Mouse (Mus musculus) G1E (cell line): ENCODE results near the gene Rassf2. TPM values are rescaled to one million over a fixed set of nuclear protein-coding genes. Genes with fewer than 3 reads are reported as not detected.

Experiments used
- ATAC-seq: 2 replicates; pipeline ENCODE4 v1.8.0; 2016; ENCODE audit warnings: mild to moderate bottlenecking; ENCODE audit not compliant: insufficient number of reproducible peaks, poor library complexity, low FRiP score, severe bottlenecking; ENCODE audit errors: extremely low read depth
- DNase-seq: peaks from one replicate; pipeline ENCODE4 v3.0.0; 2012; ENCODE audit warnings: low spot score
- H3K27me3 ChIP-seq: 2 replicates; pipeline ENCODE4 v1.6.1; 2012; ENCODE audit warnings: mild to moderate bottlenecking, low read length, inconsistent platforms; ENCODE audit not compliant: insufficient read depth
- H3K36me3 ChIP-seq: replicated peaks from 2 replicates; pipeline ENCODE3; 2012; ENCODE audit warnings: mild to moderate bottlenecking, inconsistent platforms
- H3K4me1 ChIP-seq: 2 replicates; pipeline ENCODE4 v1.6.1; 2012; ENCODE audit warnings: low read depth, low read length, inconsistent platforms, mixed read lengths; ENCODE audit not compliant: insufficient read depth
- H3K4me3 ChIP-seq: 2 replicates; pipeline ENCODE4 v1.5.1; 2012; ENCODE audit warnings: low read depth, mild to moderate bottlenecking, inconsistent platforms, low read length, moderate library complexity, mixed read lengths
- H3K9me3 ChIP-seq: replicated peaks from 2 replicates; pipeline ENCODE4 v1.6.1; 2012; ENCODE audit warnings: inconsistent platforms
- CTCF ChIP-seq: IDR thresholded peaks from 2 replicates; pipeline ENCODE4 v1.5.1; 2012; ENCODE audit warnings: low read depth, low read length, inconsistent platforms, mixed read lengths
- GATA1 ChIP-seq: IDR thresholded peaks from 2 replicates; pipeline ENCODE4 v1.6.1; 2012; ENCODE audit warnings: borderline replicate concordance, low read length, inconsistent platforms, mixed read lengths
- GATA2 ChIP-seq: IDR thresholded peaks from 2 replicates; pipeline ENCODE4 v1.6.1; 2012; ENCODE audit warnings: low read depth, low read length, inconsistent platforms, borderline replicate concordance
- POLR2AphosphoS5 ChIP-seq: IDR thresholded peaks from 2 replicates; pipeline ENCODE4 v1.6.1; 2012; ENCODE audit warnings: low read depth, low read length, inconsistent platforms; ENCODE audit not compliant: insufficient replicate concordance
- TAL1 ChIP-seq: conservative IDR thresholded peaks from 2 replicates; pipeline ENCODE4 v1.6.1; 2012; ENCODE audit warnings: low read depth, low read length, inconsistent platforms, mixed read lengths
- polyA plus RNA-seq: library from polyadenylated mRNA; stranded (reverse); fragments of >175 nt; gene quantifications from 2 replicates; pipeline ENCODE4 v1.2.3, GENCODE M21; 2012
- total RNA-seq, 2 experiments: library from RNA; stranded (forward) in 1 of 2; stranded (reverse) in 1 of 2; fragments of 200-1000 nt in 1 of 2; fragments of >200 nt in 1 of 2; fragmentation: Nextera tagmentation in 1 of 2; gene quantifications; 2 replicates each; pipeline ENCODE4 v1.2.3; 2014 to 2017

Gene Rassf2
- total and polyA plus RNA-seq, 3 experiments, result 0.03 to 1.2 (median 0.30) TPM

GRCm38 (mm10) chr2:131948916-131949639 is 81.0 kb downstream of the Rassf2 start:
- H3K36me3 ChIP-seq, result no peaks in the 10 kb centered on the region
- ATAC-seq (no peak), DNase-seq (no peak)
- peaks cover 31% of the 10 kb centered on the region for H3K27me3 ChIP-seq
- H3K4me3 ChIP-seq, result no peak overlapping the region
- TF ChIP-seq GATA1, result no peak
- TF ChIP-seq GATA2, result no peak
- no peak for TF ChIP-seq CTCF
- no peak for TF ChIP-seq TAL1
- TF ChIP-seq POLR2AphosphoS5, result no peak
- no peaks in the 10 kb centered on the region for H3K9me3 ChIP-seq
- H3K4me1 ChIP-seq, result peaks cover 8% of the 10 kb centered on the region

DNA sequence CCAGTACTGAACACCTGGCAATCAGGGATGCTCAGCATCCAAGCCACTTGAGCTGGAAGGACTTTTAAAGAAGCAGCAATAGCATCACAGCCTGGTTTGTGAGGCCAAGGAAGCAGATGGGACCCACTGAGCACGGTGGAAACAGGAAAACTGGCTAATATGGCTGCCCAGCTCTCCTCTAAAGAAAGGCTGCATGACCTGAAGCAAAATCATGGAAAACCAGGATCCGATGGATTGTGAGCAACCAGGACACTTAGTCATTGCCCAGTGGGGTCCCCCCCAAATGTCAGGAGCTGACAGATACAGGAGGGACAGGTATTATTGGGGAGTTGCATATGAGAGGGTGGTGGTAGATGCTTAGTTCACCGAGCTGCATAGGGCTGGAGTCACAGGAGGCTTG is 81.9 kb downstream of the Rassf2 start:
- Histone ChIP-seq H3K4me3 (no peak overlapping the region), H3K27me3 (peaks cover 25% of the 10 kb centered on the region), H3K4me1 (peaks cover 8% of the 10 kb centered on the region), H3K9me3 (no peaks in the 10 kb centered on the region), H3K36me3 (no peaks in the 10 kb centered on the region)
- no peak for ATAC-seq
- TF ChIP-seq GATA2, result no peak
- TF ChIP-seq POLR2AphosphoS5, result no peak
- TF ChIP-seq GATA1, result no peak
- TF ChIP-seq CTCF, result no peak
- no peak for TF ChIP-seq TAL1
- no peak for DNase-seq

- TF ChIP-seq TAL1 (no peak), GATA2 (no peak), POLR2AphosphoS5 (no peak), CTCF (no peak), GATA1 (no peak)
- Histone ChIP-seq H3K27me3 (peaks cover 18% of the 10 kb centered on the region), H3K36me3 (no peaks in the 10 kb centered on the region), H3K4me1 (peaks cover 8% of the 10 kb centered on the region), H3K9me3 (no peaks in the 10 kb centered on the region), H3K4me3 (no peak overlapping the region)
- DNase-seq, result no peak
- ATAC-seq, result no peak
Observed at GRCm38 (mm10) chr2:131946351-131946750, 83.7 kb downstream of the Rassf2 start.

DNA sequence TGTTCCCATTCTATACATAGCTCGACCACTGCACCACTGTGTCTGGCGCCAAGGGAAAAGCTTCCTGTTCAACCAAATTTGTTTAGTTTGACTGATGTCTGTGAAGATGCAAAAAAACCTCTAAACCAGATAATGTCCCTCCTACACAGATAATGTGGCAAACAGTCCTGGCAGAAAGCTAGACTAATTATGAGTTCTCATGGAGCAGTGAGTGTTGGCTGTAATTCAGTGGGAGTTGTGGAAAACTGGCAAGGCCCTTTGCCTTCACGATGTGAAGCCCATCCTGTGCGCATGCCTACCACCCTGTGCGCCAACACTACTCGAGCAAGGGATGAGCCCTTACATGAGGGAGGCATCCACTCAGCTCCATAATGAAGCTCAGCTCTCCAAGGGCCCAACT is 84.3 kb downstream of the Rassf2 start:
- ATAC-seq (no peak), DNase-seq (no peak)
- no peaks in the 10 kb centered on the region for H3K36me3 ChIP-seq
- no peak overlapping the region for H3K4me3 ChIP-seq
- H3K27me3 ChIP-seq, result peaks cover 17% of the 10 kb centered on the region
- peaks cover 9% of the 10 kb centered on the region for H3K4me1 ChIP-seq
- H3K9me3 ChIP-seq, result no peaks in the 10 kb centered on the region
- TF ChIP-seq GATA1, result no peak
- TF ChIP-seq TAL1, result no peak
- no peak for TF ChIP-seq CTCF
- TF ChIP-seq POLR2AphosphoS5, result no peak
- no peak for TF ChIP-seq GATA2

DNA sequence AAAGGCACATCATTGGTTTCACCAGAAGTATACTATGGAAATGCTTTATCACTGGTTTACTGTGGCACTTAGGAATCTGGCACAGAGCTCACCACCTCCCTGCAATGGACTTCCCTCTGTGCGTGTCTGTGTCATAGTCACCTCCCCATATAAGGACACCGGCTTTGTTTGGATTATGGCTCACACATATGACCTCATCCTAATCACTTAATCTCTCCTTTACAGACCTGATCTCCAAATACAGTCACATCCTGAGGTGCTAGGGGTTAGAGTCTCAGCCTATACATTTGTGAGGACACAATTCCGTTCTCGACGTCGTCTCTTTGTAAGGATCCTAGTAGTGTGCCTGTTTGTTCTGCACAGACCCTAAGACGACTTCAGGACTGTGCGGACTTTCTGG is 84.8 kb downstream of the Rassf2 start:
- Histone ChIP-seq H3K36me3 (no peaks in the 10 kb centered on the region), H3K4me1 (peaks cover 10% of the 10 kb centered on the region), H3K27me3 (peaks cover 11% of the 10 kb centered on the region), H3K9me3 (no peaks in the 10 kb centered on the region), H3K4me3 (no peak overlapping the region)
- no peak for ATAC-seq
- no peak for DNase-seq
- TF ChIP-seq POLR2AphosphoS5, result no peak
- no peak for TF ChIP-seq TAL1
- TF ChIP-seq CTCF, result no peak
- TF ChIP-seq GATA2, result no peak
- TF ChIP-seq GATA1, result no peak

- no peak for ATAC-seq
- Histone ChIP-seq H3K4me1 (peaks cover 19% of the 10 kb centered on the region), H3K4me3 (no peak overlapping the region), H3K27me3 (peaks cover 11% of the 10 kb centered on the region), H3K9me3 (no peaks in the 10 kb centered on the region), H3K36me3 (peaks cover 4% of the 10 kb centered on the region)
- TF ChIP-seq GATA2 (no peak), TAL1 (no peak), POLR2AphosphoS5 (no peak), GATA1 (no peak), CTCF (no peak)
- DNase-seq, result no peak
Observed at GRCm38 (mm10) chr2:131944370-131944769, 85.7 kb downstream of the Rassf2 start.
